Mouse (Mus musculus) inflammation-experienced regulatory T-cells (primary cell): ENCODE measurements around the gene Oxnad1. TPM values are rescaled to one million over a fixed set of nuclear protein-coding genes. Genes with fewer than 3 reads are reported as not detected.

Source experiments
- polyA plus RNA-seq, 2 experiments: library from polyadenylated mRNA; unstranded; fragments of 100-300 nt; shearing (Covaris generic); gene quantifications; one replicate each; pipeline ENCODE4 v1.2.1; 2017

Gene Oxnad1
- 10 to 100 TPM; 13.0 to 14.5 TPM for polyA plus RNA-seq

GRCm38 (mm10) chr14:32084761-32085485, at the start of gene Oxnad1:
Gene Oxnad1, plus strand, starts transcription at chr14:32085374.

GRCm38 (mm10) chr14:32085486-32086201, 470 bp downstream of the Oxnad1 start, which contains the start of gene Dph3:
Gene Dph3, minus strand, starts transcription at chr14:32085729.

GRCm38 (mm10) chr14:32141723-32142122, 56.5 kb downstream of the Oxnad1 start, which contains the start of gene Msmb:
Gene Msmb, plus strand, starts transcription at chr14:32142023.

Other genes with a start within 250 kb of the Oxnad1 start
- under 1 TPM; 0.07 to 0.12 TPM for gene Galnt15, start 56.4 kb upstream of the Oxnad1 start, polyA plus RNA-seq
- 10 to 100 TPM; 73.5 to 77.7 TPM for gene Dph3, start 355 bp downstream of the Oxnad1 start, polyA plus RNA-seq
- gene Msmb, start 56.6 kb downstream of the Oxnad1 start, polyA plus RNA-seq, result not detected
- 10 to 100 TPM; 72.7 to 99.2 TPM for gene Ncoa4, start 74.5 kb downstream of the Oxnad1 start, polyA plus RNA-seq
- gene Timm23, start 116.5 kb downstream of the Oxnad1 start, polyA plus RNA-seq, result 100 to 1,000 TPM in 1 of 2 experiments, 10 to 100 TPM in 1; 89.6 to 103 TPM
- gene Parg, start 116.6 kb downstream of the Oxnad1 start, polyA plus RNA-seq, result 10 to 100 TPM; 69.8 to 72.8 TPM
- gene Ogdhl, start 236.6 kb downstream of the Oxnad1 start, polyA plus RNA-seq, result under 1 TPM; 0.13 to 0.67 TPM